Mouse (Mus musculus): ENCODE results near the gene Clic4. TPM values are rescaled to one million over a fixed set of nuclear protein-coding genes. Genes with fewer than 3 reads are reported as not detected.
"Not testable (repeated sequence)": the region's sequence is repeated elsewhere in the genome, so short reads cannot be mapped to it uniquely, and the experiment has no call there.

The Clic4 gene
- polyA plus RNA-seq, 1 experiment: 25.3 TPM

GRCm38 (mm10) chr4:135205254-135205653 lies 67.4 kb downstream of the Clic4 start:
- WGBS: 73% methylated on average over 5 of the region's 5 CpGs

GRCm38 (mm10) chr4:135204666-135205065 lies 67.9 kb downstream of the Clic4 start:
- no peak for DNase-seq (ENCODE audit: low read depth, low spot score)
- WGBS: 42% methylated on average over 5 of the region's 5 CpGs

More at GRCm38 (mm10) chr4:135205254-135205653, 67.4 kb downstream of the Clic4 start:
- DNase-seq (ENCODE audit: low read depth, low spot score): no peak

- peak; percentile 31 for DNase-seq (ENCODE audit: low read depth, low spot score)
- 15% methylated on average over 17 of the region's 17 CpGs for WGBS
These were observed 68.6 kb downstream of the Clic4 start for GRCm38 (mm10) chr4:135203806-135204560.

GRCm38 (mm10) chr4:135203279-135203678 lies 69.3 kb downstream of the Clic4 start:
- no peak for DNase-seq (ENCODE audit: low read depth, low spot score)
- 1% methylated on average over 14 of the region's 14 CpGs for WGBS

GRCm38 (mm10) chr4:135201771-135202170 lies 70.8 kb downstream of the Clic4 start:
- DNase-seq (ENCODE audit: low read depth, low spot score): no peak
- 61% methylated on average over 16 of the region's 16 CpGs for WGBS

GRCm38 (mm10) chr4:135197857-135198256 lies 74.8 kb downstream of the Clic4 start:
- WGBS: 47% methylated on average over 8 of the region's 8 CpGs
- no peak for DNase-seq (ENCODE audit: low read depth, low spot score)

- 69% methylated on average over 5 of the region's 5 CpGs for WGBS
- no peak for DNase-seq (ENCODE audit: low read depth, low spot score)
These were observed 79.8 kb downstream of the Clic4 start for GRCm38 (mm10) chr4:135192841-135193240.

- 66% methylated on average over 11 of the region's 11 CpGs for WGBS
- DNase-seq (ENCODE audit: low read depth, low spot score): no peak
These were observed 81.0 kb downstream of the Clic4 start for GRCm38 (mm10) chr4:135191604-135192003.

- DNase-seq (ENCODE audit: low read depth, low spot score): no peak
- WGBS: 64% methylated on average over 1 of the region's 1 CpGs
These were observed 81.4 kb downstream of the Clic4 start for GRCm38 (mm10) chr4:135191185-135191584.

GRCm38 (mm10) chr4:135190364-135190763 lies 82.2 kb downstream of the Clic4 start:
- no peak for DNase-seq (ENCODE audit: low read depth, low spot score)
- 83% methylated on average over 1 of the region's 1 CpGs for WGBS

- DNase-seq (ENCODE audit: low read depth, low spot score): no peak
- 77% methylated on average over 12 of the region's 12 CpGs for WGBS
These were observed 83.1 kb downstream of the Clic4 start for GRCm38 (mm10) chr4:135189452-135190008.

GRCm38 (mm10) chr4:135184277-135184676 lies 88.3 kb downstream of the Clic4 start:
- not testable (repeated sequence) for DNase-seq (ENCODE audit: low read depth, low spot score)
- WGBS: 96% methylated on average over 7 of the region's 13 CpGs

- DNase-seq (ENCODE audit: low read depth, low spot score): no peak
These were observed 90.8 kb downstream of the Clic4 start for GRCm38 (mm10) chr4:135181819-135182218.

GRCm38 (mm10) chr4:135179077-135179481 lies 93.5 kb downstream of the Clic4 start:
- DNase-seq (ENCODE audit: low read depth, low spot score): no peak
- 39% methylated on average over 5 of the region's 5 CpGs for WGBS

More at GRCm38 (mm10) chr4:135181819-135182218, 90.8 kb downstream of the Clic4 start:
- 80% methylated on average over 4 of the region's 4 CpGs for WGBS

GRCm38 (mm10) chr4:135177568-135177967 lies 95.0 kb downstream of the Clic4 start:
- no peak for DNase-seq (ENCODE audit: low read depth, low spot score)

GRCm38 (mm10) chr4:135175406-135176120 lies 97.1 kb downstream of the Clic4 start:
- 31% methylated on average over 38 of the region's 38 CpGs for WGBS
- DNase-seq (ENCODE audit: low read depth, low spot score): no peak

- 72% methylated on average over 12 of the region's 12 CpGs for WGBS
- no peak for DNase-seq (ENCODE audit: low read depth, low spot score)
These were observed 101.2 kb downstream of the Clic4 start for GRCm38 (mm10) chr4:135171304-135171875.

GRCm38 (mm10) chr4:135169501-135169900 lies 103.1 kb downstream of the Clic4 start:
- no peak for DNase-seq (ENCODE audit: low read depth, low spot score)

GRCm38 (mm10) chr4:135169096-135169495 lies 103.5 kb downstream of the Clic4 start:
- 78% methylated on average over 10 of the region's 10 CpGs for WGBS
- no peak for DNase-seq (ENCODE audit: low read depth, low spot score)

More at GRCm38 (mm10) chr4:135169501-135169900, 103.1 kb downstream of the Clic4 start:
- WGBS: 58% methylated on average over 4 of the region's 4 CpGs

GRCm38 (mm10) chr4:135167816-135168527 lies 104.6 kb downstream of the Clic4 start:
- DNase-seq (ENCODE audit: low read depth, low spot score): no peak
- WGBS: 52% methylated on average over 7 of the region's 7 CpGs
